Comparison of ENCODE assay signal across 20 mouse cellular contexts in the genomic region with DNA sequence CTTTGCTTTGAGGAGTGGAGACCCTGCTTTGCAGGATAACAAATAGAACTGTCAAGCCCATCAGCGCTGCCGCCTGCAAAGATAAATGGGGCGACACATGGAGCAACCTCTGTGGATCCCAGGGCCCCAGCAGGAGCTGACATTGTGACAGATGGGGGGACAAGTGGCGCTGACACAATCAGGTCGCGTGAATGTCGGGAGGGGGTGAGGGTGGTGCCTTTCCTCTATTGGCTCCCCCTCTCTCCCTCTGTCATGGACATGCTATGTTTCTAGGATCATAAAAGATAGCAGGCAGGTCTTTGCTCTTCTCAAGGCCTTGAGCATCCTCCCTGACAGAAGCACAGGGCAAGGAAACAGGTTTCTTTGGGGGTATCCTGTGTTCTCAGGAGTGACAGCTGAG.
DNase-seq lines count a peak whose midpoint lies in the region; ATAC-seq lines count a peak whose summit lies in the region.
"Had no signal": no experiment of that assay in that cellular context is flagged by ENCODE, and none has a peak within 500 bp of the region (broad histone marks: within the 10 kb centered on the region; RNA-seq: fewer than 3 reads in every experiment).

No protein-coding gene starts in this region.

- no peaks in the 10 kb centered on the region for H3K9me3 ChIP-seq in embryonic facial prominence, embryonic 14.5 days (ENCODE audit: control insufficient read depth, low read length)
- H3K9me3 ChIP-seq in embryonic facial prominence, embryonic 10.5 days: no peaks in the 10 kb centered on the region
- H3K9me3 ChIP-seq in hindbrain, embryonic 14.5 days (ENCODE audit: control insufficient read depth, low read length): no peaks in the 10 kb centered on the region
- H3K9me3 ChIP-seq in liver, embryonic 12.5 days (replicated peaks): no peaks in the 10 kb centered on the region
- H3K9me3 ChIP-seq: embryonic facial prominence, embryonic 13.5 days; forebrain, embryonic 10.5 days; limb, embryonic 12.5 days; liver, embryonic 15.5 days; megakaryocyte, embryonic 14.5 days had no signal

- H3K27ac ChIP-seq in embryonic facial prominence, embryonic 14.5 days (replicated peaks; ENCODE audit: low read depth, low read length): no peak overlapping the region
- H3K27ac ChIP-seq in embryonic facial prominence, embryonic 10.5 days (replicated peaks): no peak overlapping the region
- H3K27ac ChIP-seq in hindbrain, embryonic 14.5 days: no peak overlapping the region
- no peak overlapping the region for H3K27ac ChIP-seq in liver, embryonic 12.5 days
- H3K27ac ChIP-seq: embryonic facial prominence, embryonic 13.5 days; forebrain, embryonic 10.5 days; heart, adult 2 months; limb, embryonic 12.5 days; liver, embryonic 15.5 days had no signal

- H3K4me2 ChIP-seq in embryonic facial prominence, embryonic 14.5 days (ENCODE audit: low read depth, low read length): no peak overlapping the region
- no peak overlapping the region for H3K4me2 ChIP-seq in hindbrain, embryonic 14.5 days (replicated peaks)
- H3K4me2 ChIP-seq in liver, embryonic 12.5 days: no peak overlapping the region
- H3K4me2 ChIP-seq: embryonic facial prominence, embryonic 13.5 days; limb, embryonic 12.5 days; liver, embryonic 15.5 days had no signal

- no peak overlapping the region for H3K4me3 ChIP-seq in embryonic facial prominence, embryonic 14.5 days (ENCODE audit: low read depth, low read length)
- H3K4me3 ChIP-seq in embryonic facial prominence, embryonic 10.5 days: no peak overlapping the region
- no peak overlapping the region for H3K4me3 ChIP-seq in hindbrain, embryonic 14.5 days (replicated peaks; ENCODE audit: low read length)
- H3K4me3 ChIP-seq in liver, embryonic 12.5 days: no peak overlapping the region
- H3K4me3 ChIP-seq: embryonic facial prominence, embryonic 13.5 days; forebrain, embryonic 10.5 days; heart, adult 2 months; limb, embryonic 12.5 days; liver, embryonic 15.5 days; megakaryocyte, embryonic 14.5 days had no signal

- no peaks in the 10 kb centered on the region for H3K4me1 ChIP-seq in embryonic facial prominence, embryonic 14.5 days (ENCODE audit: control insufficient read depth, insufficient read depth, low read length)
- no peaks in the 10 kb centered on the region for H3K4me1 ChIP-seq in embryonic facial prominence, embryonic 10.5 days
- H3K4me1 ChIP-seq in hindbrain, embryonic 14.5 days (replicated peaks; ENCODE audit: control insufficient read depth, insufficient read depth, low read length): no peaks in the 10 kb centered on the region
- H3K4me1 ChIP-seq in liver, embryonic 12.5 days: 0 out of 2 replicates have a peak, but pooled peaks cover 10% of the 10 kb centered on the region
- H3K4me1 ChIP-seq: embryonic facial prominence, embryonic 13.5 days; forebrain, embryonic 10.5 days; limb, embryonic 12.5 days; liver, embryonic 15.5 days; megakaryocyte, embryonic 14.5 days had no signal

- peak; percentile 12 for DNase-seq in embryonic facial prominence, embryonic 14.5 days (ENCODE audit: low spot score)
- no peak for DNase-seq in embryonic facial prominence, embryonic 10.5 days (ENCODE audit: low spot score)
- peak; percentile 64 for DNase-seq in cerebellum, adult 11-12 months
- DNase-seq in cerebellum, postnatal 36 days: peak; percentile 39 to 56
- DNase-seq in hindbrain, embryonic 14.5 days (ENCODE audit: low spot score): peak; percentile 34
- no peak for DNase-seq in ovary, postnatal 36 days (ENCODE audit: low spot score)
- DNase-seq in layer of hippocampus, adult 8-10 months (ENCODE audit: low spot score in 2 of 2): no peak
- DNase-seq: adrenal gland, postnatal 25 days; heart, adult 2 months; heart, postnatal 10 days; kidney, postnatal 10 days; lung, postnatal 10 days had no signal

- no peak overlapping the region for H3K9ac ChIP-seq in embryonic facial prominence, embryonic 14.5 days (ENCODE audit: low read depth, low read length)
- no peak overlapping the region for H3K9ac ChIP-seq in hindbrain, embryonic 14.5 days
- no peak overlapping the region for H3K9ac ChIP-seq in liver, embryonic 12.5 days
- H3K9ac ChIP-seq: embryonic facial prominence, embryonic 13.5 days; limb, embryonic 12.5 days; liver, embryonic 15.5 days had no signal

- no peaks in the 10 kb centered on the region for H3K36me3 ChIP-seq in embryonic facial prominence, embryonic 14.5 days (ENCODE audit: control insufficient read depth, insufficient read depth, low read length)
- H3K36me3 ChIP-seq in embryonic facial prominence, embryonic 10.5 days (replicated peaks): no peaks in the 10 kb centered on the region
- no peaks in the 10 kb centered on the region for H3K36me3 ChIP-seq in hindbrain, embryonic 14.5 days (replicated peaks; ENCODE audit: control insufficient read depth, insufficient read depth)
- H3K36me3 ChIP-seq in liver, embryonic 12.5 days: no peaks in the 10 kb centered on the region
- H3K36me3 ChIP-seq: embryonic facial prominence, embryonic 13.5 days; forebrain, embryonic 10.5 days; limb, embryonic 12.5 days; liver, embryonic 15.5 days had no signal

- whole genome bisulfite sequencing in embryonic facial prominence, embryonic 14.5 days: 58% methylated on average over 7 of the region's 7 CpGs
- WGBS in embryonic facial prominence, embryonic 10.5 days: 73% methylated on average over 7 of the region's 7 CpGs
- 20% methylated on average over 7 of the region's 7 CpGs for WGBS in hindbrain, embryonic 14.5 days
- 39% methylated on average over 7 of the region's 7 CpGs for WGBS in liver, embryonic 12.5 days (ENCODE audit: insufficient replicate concordance)

- no peak for ATAC-seq in embryonic facial prominence, embryonic 14.5 days (ENCODE audit: low read depth)
- peak; percentile 17; the same call in 1 of the 2 replicates for ATAC-seq in hindbrain, embryonic 14.5 days (ENCODE audit: low FRiP score)
- ATAC-seq in liver, embryonic 12.5 days: no peak
- ATAC-seq: activated CD4-positive, CD25-positive, alpha-beta regulatory T cell, adult 4 months; intestine, embryonic 16.5 days had no signal

- H3K27me3 ChIP-seq in embryonic facial prominence, embryonic 14.5 days (replicated peaks; ENCODE audit: control insufficient read depth, insufficient read depth, low read length): no peaks in the 10 kb centered on the region
- H3K27me3 ChIP-seq in embryonic facial prominence, embryonic 10.5 days (replicated peaks; ENCODE audit: low read depth, poor library complexity, severe bottlenecking): no peaks in the 10 kb centered on the region
- no peaks in the 10 kb centered on the region for H3K27me3 ChIP-seq in hindbrain, embryonic 14.5 days (ENCODE audit: control insufficient read depth, insufficient read depth, low read length)
- peaks cover 13% of the 10 kb centered on the region; the same call in 1 of the 2 replicates for H3K27me3 ChIP-seq in liver, embryonic 12.5 days (replicated peaks)
- H3K27me3 ChIP-seq: embryonic facial prominence, embryonic 13.5 days; megakaryocyte, embryonic 14.5 days had no signal

Comparison
In these comparisons a context has a peak if more than half of its experiments do, and no peak if none do; other contexts are left out.
1. DNase-seq: peak in embryonic facial prominence, embryonic 14.5 days (single experiment), cerebellum, adult 11-12 months (single experiment), cerebellum, postnatal 36 days (2 of 2) and hindbrain, embryonic 14.5 days (single experiment); none in embryonic facial prominence, embryonic 10.5 days (single experiment), ovary, postnatal 36 days (single experiment) and layer of hippocampus, adult 8-10 months (0 of 2).